In the genomic region with DNA sequence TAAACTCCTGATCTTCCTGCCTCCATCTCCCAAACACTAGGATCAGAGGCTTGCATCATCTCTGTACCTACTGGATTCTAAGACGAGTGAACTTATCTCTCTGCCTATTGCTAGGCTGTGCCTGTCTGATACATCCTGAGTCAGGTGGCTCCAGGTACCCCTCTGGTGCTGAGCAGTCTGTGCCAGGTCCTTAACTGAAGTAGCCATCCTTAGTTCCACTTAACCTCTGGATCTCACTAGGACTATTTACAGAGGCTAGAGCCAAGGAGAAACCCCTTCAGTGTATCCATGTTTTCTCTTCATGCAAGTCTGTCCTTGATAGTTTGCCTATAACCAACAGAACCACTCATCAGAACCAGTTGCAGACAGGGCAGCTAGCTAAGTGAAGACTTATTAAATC, we compare ENCODE assay signal across 9 mouse cellular contexts. TPM values are rescaled to one million over a fixed set of nuclear protein-coding genes. Genes with fewer than 3 reads are reported as not detected.
DNase-seq lines count a peak whose midpoint lies in the region; ATAC-seq and TF ChIP-seq lines count a peak whose summit lies in the region.
"Had no signal": no experiment of that assay in that cellular context is flagged by ENCODE, and none has a peak within 500 bp of the region (broad histone marks: within the 10 kb centered on the region; RNA-seq: fewer than 3 reads in every experiment).

No protein-coding gene starts in this region.

- peaks cover 60% of the 10 kb centered on the region for H3K4me1 ChIP-seq in heart, embryonic 13.5 days
- H3K4me1 ChIP-seq in hindbrain, postnatal 0 days (ENCODE audit: insufficient read depth, low read length): peaks cover 21% of the 10 kb centered on the region
- peaks cover 49% of the 10 kb centered on the region for H3K4me1 ChIP-seq in midbrain, embryonic 10.5 days

- intact Hi-C loops in heart, postnatal 25 days (cut with DNase I): loop anchor here (5.0 to 10.0 kb wide), 2 partner anchors 59 to 458 kb away; a partner anchor contains a TSS

- peak overlapping the region; percentile 89 for H3K4me3 ChIP-seq in heart, embryonic 13.5 days
- H3K4me3 ChIP-seq in hindbrain, postnatal 0 days (ENCODE audit: low read length): no peak overlapping the region
- peak overlapping the region; percentile 85 for H3K4me3 ChIP-seq in midbrain, embryonic 10.5 days

- peaks cover 3% of the 10 kb centered on the region; the same call in 1 of the 2 replicates for H3K36me3 ChIP-seq in heart, embryonic 13.5 days
- H3K36me3 ChIP-seq in hindbrain, postnatal 0 days (ENCODE audit: insufficient read depth, low read length): no peaks in the 10 kb centered on the region
- peaks cover 6% of the 10 kb centered on the region; the same call in 1 of the 2 replicates for H3K36me3 ChIP-seq in midbrain, embryonic 10.5 days

- peak overlapping the region; percentile 83 for H3K4me2 ChIP-seq in heart, embryonic 13.5 days
- H3K4me2 ChIP-seq in hindbrain, postnatal 0 days (ENCODE audit: low read depth, low read length): peak overlapping the region; percentile 60

- no peak for DNase-seq in heart, postnatal 25 days (ENCODE audit: low spot score)
- peak; percentile 17 for DNase-seq in Muller cell, postnatal 12 days (ENCODE audit: inconsistent ontology term)
- no peak for DNase-seq in hindbrain, postnatal 0 days (ENCODE audit: low spot score)
- no peak for DNase-seq in midbrain, embryonic 10.5 days (ENCODE audit: low spot score)
- DNase-seq in spleen, postnatal 4 days (ENCODE audit: low spot score in 2 of 2): no peak
- no peak for DNase-seq in urinary bladder, postnatal 25 days (ENCODE audit: low spot score)
- DNase-seq in urinary bladder, adult 18-20 months (ENCODE audit: low spot score in 2 of 2): no peak
- DNase-seq: right cerebral cortex, postnatal 14 days had no signal

- peak overlapping the region; percentile 92 for H3K27ac ChIP-seq in heart, embryonic 13.5 days (replicated peaks)
- H3K27ac ChIP-seq in hindbrain, postnatal 0 days: no peak overlapping the region; the same call in 1 of the 2 replicates
- H3K27ac ChIP-seq in midbrain, embryonic 10.5 days (replicated peaks): peak overlapping the region; percentile 76

- H3K9me3 ChIP-seq in heart, embryonic 13.5 days: no peaks in the 10 kb centered on the region
- H3K9me3 ChIP-seq in hindbrain, postnatal 0 days (ENCODE audit: low read length): no peaks in the 10 kb centered on the region
- H3K9me3 ChIP-seq in midbrain, embryonic 10.5 days (replicated peaks): no peaks in the 10 kb centered on the region

- ATAC-seq in heart, embryonic 13.5 days (ENCODE audit: extremely low read depth, insufficient number of reproducible peaks, low FRiP score, low TSS enrichment): no peak
- ATAC-seq in hindbrain, postnatal 0 days: no peak

- no peaks in the 10 kb centered on the region for H3K27me3 ChIP-seq in heart, embryonic 13.5 days (replicated peaks)
- H3K27me3 ChIP-seq in hindbrain, postnatal 0 days (ENCODE audit: insufficient read depth, low read length): no peaks in the 10 kb centered on the region
- H3K27me3 ChIP-seq in midbrain, embryonic 10.5 days (ENCODE audit: low read depth, poor library complexity, severe bottlenecking): peaks cover 10% of the 10 kb centered on the region; the same call in 1 of the 2 replicates

- peak overlapping the region; percentile 99 for H3K9ac ChIP-seq in heart, embryonic 13.5 days
- H3K9ac ChIP-seq in hindbrain, postnatal 0 days (replicated peaks; ENCODE audit: low read length): no peak overlapping the region

- no peak for TF ChIP-seq CTCF in hindbrain, postnatal 0 days (IDR thresholded peaks at IDR 0.05; ENCODE audit: low read depth)

- 37% methylated on average over 1 of the region's 1 CpGs for WGBS in heart, embryonic 13.5 days
- 97% methylated on average over 1 of the region's 1 CpGs for WGBS in hindbrain, postnatal 0 days
- 69% methylated on average over 1 of the region's 1 CpGs for WGBS in midbrain, embryonic 10.5 days

RNA-seq across cellular contexts. Expression of a gene that starts 2.9 kb away (rescaled TPM):
- 282 and 334 TPM in 2 replicates for polyA plus RNA-seq in heart, embryonic 13.5 days (2015; fragmentation: Nextera tagmentation; extraction: Ambion mirVana)
- total RNA-seq in heart, postnatal 25 days (2021): 100 to 1,000 TPM; 206 to 234 TPM
- total RNA-seq in hindbrain, postnatal 0 days (2014; rRNA removed): 115 and 170 TPM in 2 replicates
- polyA plus RNA-seq in hindbrain, postnatal 0 days (2015; fragmentation: Nextera tagmentation; extraction: Ambion mirVana): 162 and 163 TPM in 2 replicates
- 100 and 133 TPM in 2 replicates for polyA plus RNA-seq in midbrain, embryonic 10.5 days (2016; fragmentation: Nextera tagmentation; extraction: Ambion mirVana)

RNA-seq across cellular contexts. Expression of a gene that starts 34.1 kb away (rescaled TPM):
- 0.10 TPM in 1 of 2 replicates, not detected in the other for polyA plus RNA-seq in heart, embryonic 13.5 days (2015; fragmentation: Nextera tagmentation; extraction: Ambion mirVana)
- under 1 TPM; 0.20 to 0.29 TPM for total RNA-seq in heart, postnatal 25 days (2021)
- 12.4 and 13.6 TPM in 2 replicates for total RNA-seq in hindbrain, postnatal 0 days (2014; rRNA removed)
- 7.6 and 8.2 TPM in 2 replicates for polyA plus RNA-seq in hindbrain, postnatal 0 days (2015; fragmentation: Nextera tagmentation; extraction: Ambion mirVana)
- 0.58 and 1.1 TPM in 2 replicates for polyA plus RNA-seq in midbrain, embryonic 10.5 days (2016; fragmentation: Nextera tagmentation; extraction: Ambion mirVana)
